Mouse (Mus musculus): ENCODE results near the gene Itga5.

The Itga5 gene

DNA sequence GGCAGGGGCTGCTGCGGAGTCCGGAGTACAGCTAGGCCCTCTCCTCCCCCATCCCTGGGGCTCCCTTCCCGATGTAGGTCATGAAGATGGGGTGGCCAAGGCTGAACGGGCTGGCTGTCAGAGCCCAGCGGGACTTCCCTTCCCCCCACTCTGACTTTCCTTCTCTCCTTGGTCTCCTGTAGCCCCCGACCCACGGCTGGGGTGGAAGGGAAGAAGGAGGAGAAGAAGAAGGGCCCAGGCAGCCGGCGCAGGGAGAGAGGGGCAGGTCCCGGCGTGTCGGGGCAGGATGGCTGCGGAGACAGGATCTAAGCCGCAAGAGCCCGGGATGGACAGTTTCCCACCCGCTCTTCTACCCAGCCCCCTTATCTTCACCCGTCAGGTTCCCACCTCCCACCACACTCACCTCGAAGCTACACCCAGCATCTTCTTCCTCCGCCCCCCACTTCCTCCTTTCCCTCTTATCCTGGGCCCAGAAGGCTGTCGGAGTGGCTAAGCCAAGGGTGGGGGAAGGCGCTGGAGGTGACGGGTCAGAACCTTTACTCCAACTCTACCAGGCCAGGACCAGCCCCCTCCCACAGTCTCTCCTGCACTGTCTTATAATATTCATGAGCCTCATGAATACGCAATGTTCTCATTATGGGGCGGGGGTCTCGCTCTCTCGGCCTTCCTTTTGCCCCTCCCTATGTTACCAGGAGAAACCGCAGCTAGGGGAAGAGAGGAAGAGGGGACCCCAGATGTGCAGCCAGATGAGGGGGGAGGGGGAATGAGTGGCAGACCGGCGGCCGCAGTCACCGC, 27.2 kb downstream of the Itga5 start:
- no peak for DNase-seq (ENCODE audit: low spot score)

DNA sequence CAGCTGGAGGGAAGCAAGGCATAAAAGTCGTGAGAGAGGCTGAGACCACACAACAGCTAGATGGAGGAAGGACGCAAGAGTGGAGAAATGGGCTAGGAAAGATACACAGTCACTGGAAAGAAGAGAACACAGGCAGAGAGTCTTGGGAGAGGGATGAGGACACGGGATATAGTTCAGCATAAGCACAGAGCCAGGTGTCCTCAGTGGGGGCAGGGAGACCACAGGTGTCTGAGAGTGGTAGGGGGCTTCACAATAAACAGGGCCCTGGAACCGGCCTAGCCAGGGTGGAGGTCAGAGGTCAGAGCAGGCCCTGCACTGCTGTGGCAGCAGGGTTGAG, 27.8 kb downstream of the Itga5 start:
- DNase-seq (ENCODE audit: low spot score), result no peak

DNA sequence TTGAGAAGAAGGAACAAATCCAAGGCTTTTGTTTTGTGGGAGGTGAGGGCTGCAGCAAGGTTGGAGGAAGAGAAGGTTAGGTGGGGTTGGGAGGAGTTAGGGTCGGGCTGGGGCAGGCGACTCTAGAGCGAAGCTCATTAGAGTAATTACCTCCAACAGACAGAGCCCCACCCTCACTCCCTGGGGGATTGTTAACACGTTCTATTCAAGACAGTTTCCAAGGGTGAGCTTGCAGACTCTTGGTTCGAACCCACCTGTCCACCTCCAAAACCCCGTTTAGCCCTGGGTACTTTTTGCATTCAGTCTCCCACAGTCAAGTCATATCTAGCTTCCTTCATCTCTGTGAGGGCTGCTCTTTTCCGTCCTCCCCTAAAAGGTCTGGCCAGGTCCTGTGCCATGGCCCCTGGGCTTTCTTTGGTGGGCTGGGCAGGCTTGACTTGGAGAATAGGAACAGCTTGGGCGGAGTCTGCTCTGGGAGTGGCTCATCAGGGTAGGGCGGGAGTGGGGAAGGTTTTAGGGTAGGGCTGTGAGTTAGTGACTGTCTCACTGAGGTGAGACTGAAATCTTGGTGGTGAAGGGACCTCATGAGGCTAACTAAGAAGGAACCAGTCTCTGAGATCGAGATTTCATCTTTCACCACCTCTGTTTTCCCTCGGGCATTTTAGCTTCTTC, 29.4 kb downstream of the Itga5 start:
- no peak for DNase-seq (ENCODE audit: low spot score)

DNA sequence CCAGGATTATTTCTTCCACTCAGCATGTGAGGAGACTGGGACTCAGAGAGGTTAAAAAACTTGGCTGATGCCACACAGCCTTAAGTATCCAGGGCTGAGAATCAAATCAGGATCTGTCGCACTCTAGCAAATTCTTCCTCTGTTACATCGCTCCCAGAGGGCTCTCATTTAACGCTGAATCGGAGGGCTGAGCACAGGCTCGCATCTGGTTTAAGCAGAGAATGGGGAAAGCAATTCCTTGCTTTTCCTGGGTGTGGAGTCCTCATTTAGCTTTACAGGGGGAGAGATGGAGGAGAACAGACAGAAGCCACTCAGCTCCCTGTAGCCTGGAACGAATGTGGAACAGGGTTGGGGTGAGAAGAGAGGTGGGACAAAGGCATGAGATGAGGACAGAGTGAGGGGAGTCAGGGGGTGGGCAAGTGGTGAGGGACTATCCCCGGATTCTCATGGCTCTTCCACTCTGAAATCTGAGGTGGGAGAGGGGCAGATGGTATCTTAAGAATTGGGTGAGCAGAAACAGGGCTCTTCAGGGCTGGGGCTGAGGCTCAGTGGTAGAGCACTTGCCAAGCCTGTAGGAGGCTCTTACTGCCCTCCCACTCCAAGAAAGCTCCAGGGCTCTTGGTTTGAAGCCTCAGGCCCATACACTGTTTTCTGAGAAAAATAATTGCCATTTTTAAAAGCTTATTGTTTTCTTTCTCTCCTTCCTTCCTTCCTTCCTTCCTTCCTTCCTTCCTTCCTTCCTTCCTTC, 30.9 kb downstream of the Itga5 start:
- DNase-seq (ENCODE audit: low spot score), result no peak

DNA sequence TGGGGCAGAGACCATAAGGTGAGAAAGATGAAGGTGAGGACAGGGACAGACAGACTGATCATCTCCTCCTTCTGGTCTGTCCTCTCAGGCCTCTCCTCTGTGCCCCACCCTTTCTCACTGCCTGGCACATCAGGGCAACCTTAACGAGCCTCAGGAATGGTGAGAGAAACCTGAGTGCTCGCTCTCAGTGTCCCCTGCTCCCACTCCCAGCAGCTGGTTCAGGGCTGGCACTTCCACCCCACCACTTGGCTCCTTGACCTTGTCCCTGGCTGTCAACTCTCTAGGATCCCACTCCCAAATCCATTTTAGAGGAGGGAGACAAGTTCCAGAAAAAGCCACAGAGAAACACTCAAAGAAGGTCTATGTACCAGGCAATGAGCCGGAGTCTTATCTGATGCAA, 31.5 kb downstream of the Itga5 start:
- DNase-seq (ENCODE audit: low spot score), result no peak

DNA sequence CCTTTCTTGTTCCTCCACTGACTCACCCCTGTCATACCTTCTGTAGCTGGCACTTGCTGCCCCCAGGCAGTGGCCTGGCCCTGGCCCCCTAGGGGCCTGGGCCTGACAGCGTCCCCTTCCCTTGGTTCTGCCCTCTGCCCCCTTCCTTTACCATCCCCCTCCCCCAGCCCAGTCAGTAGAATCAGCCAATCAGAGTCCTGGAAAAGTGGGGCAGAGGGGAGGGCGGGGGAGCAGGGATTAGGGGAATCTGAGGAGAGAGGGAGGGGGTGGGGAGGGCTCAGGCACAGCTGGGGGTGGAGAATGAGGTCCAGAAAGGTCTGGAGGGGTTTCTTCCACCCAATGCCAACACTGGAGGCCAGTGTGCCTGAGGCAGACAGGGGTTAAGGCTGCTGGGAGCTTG, 32.4 kb downstream of the Itga5 start:
- DNase-seq (ENCODE audit: low spot score), result no peak

DNA sequence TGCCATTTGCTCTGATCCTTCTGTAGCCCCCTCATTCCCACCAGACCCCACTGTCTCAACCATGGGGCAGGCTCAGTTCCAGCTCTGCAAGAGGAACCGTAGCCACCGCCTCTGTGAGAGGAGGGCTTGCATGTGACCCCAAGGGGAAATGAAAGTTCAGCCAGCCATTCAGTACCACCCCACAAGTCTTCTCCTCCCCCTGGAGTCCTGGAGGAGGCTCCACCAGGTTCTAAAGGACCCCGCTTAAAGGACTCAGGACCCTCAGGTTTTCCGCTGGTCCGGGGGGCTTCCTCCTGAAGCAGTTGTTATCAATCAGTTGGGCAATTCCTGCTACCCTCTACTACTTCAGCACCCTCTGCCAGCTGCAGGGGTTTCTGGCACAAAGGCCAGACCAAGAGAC, 32.8 kb downstream of the Itga5 start:
- DNase-seq (ENCODE audit: low spot score), result no peak

DNA sequence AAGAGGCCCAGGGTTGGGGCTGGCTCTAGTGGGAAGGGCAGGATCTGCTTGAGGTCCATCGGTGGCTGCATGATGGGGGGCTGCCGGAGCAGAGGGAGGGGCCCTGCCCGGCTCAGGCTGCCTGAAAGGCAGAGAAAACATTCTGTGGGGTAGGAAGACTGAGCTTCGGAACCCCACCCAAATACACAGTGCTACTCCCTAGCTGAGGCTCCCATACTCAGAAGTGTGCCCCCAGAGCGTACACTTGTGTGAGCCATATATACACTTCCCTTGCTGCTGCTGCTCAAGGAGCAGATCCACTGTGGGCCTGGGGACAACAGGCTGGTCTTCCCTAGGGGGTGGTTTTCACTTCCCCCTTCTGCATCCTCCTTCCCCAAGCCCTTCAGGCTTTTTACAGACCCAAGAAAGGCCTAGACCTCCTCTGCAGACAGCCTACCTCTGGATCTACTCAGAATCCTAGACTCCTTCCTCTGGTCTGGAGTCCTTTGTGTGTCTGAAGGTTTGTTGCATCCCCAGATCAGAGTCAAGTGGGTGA, 33.4 kb downstream of the Itga5 start:
- no peak for DNase-seq (ENCODE audit: low spot score)

DNA sequence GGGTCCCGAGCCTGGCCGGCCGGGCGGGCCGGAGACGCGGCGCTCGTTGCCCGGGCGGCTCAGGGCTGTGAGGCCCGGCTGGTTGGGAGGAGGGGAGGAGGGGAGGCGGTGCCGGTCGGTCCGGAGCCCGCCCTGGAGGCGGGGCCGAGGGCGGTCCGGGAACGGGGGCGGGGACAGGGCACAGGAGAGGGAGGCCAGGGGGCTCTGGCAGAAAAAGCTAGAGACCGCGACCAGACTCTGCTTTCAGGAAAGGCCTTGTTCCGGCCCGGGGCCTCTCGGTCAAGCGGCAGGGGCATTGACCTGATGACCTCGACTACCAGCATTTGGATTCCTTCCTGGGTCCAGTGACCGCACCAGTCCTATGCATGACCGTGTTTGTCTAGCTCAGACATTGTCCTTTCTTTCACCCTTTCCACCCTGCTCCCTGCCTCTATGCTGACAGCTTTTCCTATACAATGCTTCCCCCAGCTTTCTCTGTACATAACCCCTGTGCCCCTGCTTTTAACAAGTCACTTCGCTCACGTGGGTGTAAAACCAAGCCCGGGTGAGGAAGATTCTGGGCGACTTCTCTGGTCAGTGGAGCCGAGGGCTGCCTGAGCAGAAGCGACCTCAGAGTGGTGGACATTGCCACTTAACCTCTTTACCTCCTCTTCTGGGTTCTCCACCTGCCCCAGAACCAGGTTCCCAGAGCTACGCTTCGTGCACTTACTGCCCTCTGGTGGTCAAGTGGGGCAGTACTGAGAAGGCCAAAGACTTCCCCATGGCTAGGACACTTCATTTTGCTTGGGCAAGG, 42.9 kb downstream of the Itga5 start:
- peak; percentile 76 for DNase-seq (ENCODE audit: low spot score)

DNA sequence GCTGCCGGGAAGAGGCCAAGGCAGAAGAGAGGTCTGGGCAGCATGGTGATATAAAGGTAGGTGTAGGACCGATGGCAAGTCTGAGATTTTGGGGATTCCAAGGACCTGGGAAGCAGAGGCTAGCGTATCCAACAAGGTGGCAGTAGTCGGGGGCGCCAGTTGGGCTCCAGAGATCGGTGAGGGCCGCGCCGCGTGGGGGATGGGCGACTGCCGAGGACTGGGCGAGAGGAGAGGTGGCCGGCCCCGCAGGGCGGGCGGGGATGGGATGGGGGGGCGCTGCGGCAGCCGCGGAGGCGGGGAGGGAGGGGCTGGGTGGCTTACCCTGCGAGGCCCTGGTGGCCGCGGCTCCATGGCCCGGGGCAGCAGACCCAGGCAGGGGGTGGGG, 43.5 kb downstream of the Itga5 start:
- DNase-seq (ENCODE audit: low spot score), result no peak

DNA sequence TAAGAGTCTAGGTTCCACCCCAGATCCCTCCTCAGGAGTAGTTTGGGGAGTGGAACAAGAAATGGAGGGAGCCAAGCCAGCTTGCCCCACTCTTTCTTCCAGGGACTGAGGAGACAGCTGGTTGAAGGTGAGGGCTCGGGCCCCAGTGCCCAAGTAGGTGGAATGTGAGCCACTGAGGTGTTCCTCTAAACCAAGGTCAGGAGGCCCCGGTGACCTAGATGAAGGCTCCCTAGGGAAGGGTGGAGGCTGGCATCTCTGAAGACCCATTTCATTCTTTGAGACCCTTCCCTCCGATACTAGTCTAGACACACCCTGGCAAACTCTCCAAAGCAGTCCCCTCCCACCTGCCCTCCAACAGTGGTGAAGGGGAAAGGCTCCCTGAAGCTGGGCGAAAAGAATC, 44.2 kb downstream of the Itga5 start:
- DNase-seq (ENCODE audit: low spot score), result no peak

DNA sequence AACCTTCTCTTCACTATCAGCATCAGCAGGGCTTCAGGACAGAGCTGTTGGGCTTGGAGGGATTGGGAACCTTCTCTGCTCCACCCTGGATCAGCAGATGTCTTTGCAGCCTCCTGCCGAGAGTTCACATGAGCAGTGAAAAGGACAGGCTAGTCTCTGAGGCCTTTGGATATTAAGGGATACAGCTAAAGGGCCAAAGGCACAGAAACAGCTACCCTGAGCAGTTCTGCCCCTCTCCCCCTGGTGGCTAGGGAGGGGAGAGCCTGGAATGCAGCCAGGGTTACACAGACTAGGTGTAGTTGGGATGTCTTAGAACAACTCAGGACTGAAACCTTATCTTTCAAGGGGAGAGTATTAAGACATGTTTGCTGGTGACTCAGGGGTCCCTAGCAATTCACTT, 45.5 kb downstream of the Itga5 start:
- no peak for DNase-seq (ENCODE audit: low spot score)

DNA sequence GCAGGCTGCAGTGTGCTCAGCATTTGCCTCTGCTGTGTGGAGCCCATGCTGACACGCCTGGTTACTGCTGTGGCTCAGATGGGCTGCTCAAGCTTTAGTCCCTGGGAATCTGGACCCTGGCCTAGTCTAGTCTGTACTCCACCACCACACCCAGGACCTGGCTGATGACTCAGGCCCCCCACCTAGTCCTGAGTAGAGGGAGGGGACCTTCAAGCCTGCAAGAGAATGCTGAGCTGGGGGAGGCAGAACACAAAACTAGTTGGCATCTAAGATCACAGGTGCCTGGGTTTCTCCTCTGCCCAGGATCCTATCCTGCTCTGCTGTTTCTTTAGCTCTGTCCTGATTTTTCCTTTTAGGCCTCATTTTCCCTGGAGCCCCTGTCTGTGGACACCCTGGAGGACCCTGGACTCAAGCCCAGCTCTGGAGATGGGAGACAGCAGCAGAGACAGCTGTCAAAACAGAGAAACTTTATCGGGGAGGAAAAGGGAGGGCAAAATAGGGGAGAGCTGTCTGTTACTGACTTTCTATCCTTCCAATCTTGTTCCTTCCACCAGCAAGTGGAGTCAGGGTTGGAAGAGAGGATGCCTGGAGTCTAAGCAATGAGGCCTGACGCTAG, 48.3 kb downstream of the Itga5 start:
- DNase-seq (ENCODE audit: low spot score), result no peak

DNA sequence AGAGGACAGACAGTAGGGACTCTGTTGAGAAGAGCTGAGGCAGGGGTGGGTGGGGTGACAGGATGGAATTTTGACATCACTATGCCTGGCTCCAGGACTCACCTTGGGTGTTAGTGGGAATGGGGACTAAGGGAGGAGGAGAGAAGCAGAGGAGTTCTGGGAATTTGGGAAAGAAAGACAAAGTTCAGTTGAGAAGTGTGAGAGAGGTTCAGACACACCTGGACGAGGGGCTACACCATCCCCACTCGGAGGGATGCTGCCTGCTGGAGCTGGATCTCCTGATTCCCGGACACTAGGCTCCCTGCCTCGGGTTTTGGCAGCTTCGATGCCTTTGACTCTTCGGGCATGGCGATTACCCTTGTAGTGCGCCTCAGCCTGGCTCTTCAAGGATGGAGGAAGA, 48.8 kb downstream of the Itga5 start:
- no peak for DNase-seq (ENCODE audit: low spot score)

DNA sequence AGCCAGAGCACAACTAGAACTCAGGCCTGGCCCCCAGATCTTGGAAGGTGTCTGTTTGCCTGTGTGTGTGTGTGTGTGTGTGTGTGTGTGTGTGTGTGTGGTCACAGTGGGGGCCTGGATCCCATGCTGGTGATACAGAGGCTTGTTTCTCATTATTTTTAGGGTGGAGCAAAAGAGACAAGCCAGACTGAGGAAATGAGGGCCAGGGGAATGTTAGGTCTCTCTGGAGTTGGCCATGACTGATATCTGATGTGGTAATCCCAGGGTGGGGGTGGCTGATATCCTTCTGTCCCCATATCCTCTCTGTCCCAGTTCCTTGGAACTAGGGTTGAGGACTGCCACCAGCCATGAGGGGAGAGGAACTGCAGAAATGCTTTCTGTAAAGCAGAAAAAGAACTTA, 49.4 kb downstream of the Itga5 start:
- no peak for DNase-seq (ENCODE audit: low spot score)

DNA sequence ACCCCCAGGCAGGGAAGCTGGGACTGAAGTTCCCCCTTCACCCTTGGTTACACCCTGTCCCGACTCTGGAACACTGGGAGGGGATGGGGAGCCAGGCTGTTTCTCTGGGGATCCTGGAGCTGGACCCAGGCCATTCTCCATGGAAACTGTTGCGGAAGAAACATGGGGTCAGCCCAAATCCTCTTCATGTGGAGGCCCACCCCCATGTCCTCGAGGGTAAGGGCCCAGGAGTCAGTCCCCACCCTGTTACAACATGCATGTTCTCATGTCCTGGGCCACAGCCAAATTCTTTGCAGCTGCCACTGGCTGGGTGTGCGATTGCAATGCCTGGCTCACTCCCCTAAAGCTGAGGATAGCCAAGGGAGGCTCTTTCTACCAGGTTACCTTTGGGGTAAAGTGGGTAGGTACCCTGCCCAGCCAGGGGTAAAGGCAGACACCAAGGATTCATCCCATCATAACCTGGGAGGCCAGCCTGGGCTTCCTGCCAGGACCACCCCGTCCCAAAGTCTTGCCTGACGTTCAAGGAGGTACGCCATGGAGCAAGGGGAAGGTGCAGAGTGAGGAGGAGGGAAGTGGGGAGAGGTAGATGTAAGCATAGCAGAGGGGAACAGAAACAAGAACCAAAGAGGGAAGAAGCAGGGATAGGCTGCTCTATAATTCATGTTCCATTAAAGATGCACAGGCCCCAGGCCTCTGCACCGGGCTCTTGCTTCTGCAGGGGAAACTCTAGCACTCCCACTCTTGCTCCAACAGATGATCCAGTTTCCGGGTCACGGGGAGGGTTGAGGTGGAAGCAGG, 50.4 kb downstream of the Itga5 start:
- DNase-seq (ENCODE audit: low spot score), result no peak

DNA sequence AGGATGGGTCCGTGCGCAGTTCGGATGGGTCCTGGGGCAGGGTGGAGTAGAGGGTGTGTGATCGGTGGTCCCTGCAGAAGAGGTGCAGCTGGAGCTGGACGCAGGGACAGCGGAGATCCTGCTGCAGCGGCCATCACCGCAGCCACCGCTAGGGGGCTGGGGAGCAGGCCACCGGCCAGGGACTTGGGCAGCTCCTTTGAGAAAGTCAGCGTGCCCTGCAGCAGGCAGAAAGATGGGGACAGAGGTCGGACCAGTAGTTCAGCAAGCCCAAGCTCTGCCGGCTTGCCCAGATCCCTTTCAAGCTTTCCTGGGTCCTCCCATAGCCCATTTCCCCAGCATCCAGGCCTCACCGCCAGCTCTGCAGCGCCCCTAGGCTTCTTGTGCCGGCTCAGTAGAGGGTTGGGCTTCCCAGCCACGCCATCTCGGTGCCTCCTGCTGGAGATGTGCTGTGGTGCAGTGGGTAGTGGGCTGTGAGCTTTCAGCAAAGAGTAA, 51.5 kb downstream of the Itga5 start:
- DNase-seq (ENCODE audit: low spot score), result no peak

DNA sequence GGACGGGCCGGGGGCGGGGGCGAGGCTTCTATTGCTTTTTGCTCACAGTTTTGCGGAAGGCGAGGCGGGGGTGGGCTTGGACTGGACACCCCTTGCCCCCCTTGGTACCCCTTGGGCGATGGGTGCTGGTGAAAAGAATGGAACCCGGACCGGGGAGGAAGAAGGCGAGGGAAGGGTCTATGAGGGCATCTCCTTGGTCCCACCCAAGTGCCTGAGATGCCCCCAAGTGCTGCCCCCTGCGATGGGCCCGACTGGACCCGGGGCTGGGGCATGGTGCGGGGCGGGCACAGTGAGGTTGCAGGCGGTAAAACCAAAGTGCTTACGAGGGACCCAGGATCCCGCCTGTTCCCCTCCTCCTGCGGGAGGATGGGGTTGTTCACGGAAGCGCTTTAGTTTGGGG, 52.4 kb downstream of the Itga5 start:
- DNase-seq (ENCODE audit: low spot score), result no peak

DNA sequence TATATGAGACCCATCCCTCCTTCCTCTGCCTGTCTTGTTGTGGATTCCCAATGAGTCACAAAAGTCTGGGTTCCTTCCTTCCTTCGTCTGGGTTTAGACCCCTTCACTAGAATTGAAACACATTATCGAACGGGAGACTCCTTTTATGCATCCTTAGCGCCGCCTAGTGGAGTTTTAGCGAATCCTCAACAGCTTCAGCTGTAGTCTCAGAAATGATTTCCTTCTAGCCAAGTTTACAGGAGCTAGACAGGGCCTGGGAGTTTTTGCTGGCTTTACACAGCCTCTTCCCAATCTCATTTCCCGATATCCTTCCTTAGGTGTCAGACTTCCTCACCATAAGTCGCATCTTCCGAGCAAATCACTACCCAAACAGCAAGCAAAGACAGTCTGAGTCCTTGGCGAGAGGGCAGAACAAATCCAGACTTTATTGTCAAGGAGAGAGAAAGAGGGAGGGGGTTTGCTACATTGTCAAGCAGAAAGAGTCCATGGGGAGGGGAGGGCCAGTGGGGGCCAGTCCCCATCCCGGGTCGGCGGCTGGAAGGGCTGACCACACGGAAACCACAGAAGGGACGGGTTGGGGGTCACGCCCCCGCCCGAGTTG, 53.0 kb downstream of the Itga5 start:
- no peak for DNase-seq (ENCODE audit: low spot score)

DNA sequence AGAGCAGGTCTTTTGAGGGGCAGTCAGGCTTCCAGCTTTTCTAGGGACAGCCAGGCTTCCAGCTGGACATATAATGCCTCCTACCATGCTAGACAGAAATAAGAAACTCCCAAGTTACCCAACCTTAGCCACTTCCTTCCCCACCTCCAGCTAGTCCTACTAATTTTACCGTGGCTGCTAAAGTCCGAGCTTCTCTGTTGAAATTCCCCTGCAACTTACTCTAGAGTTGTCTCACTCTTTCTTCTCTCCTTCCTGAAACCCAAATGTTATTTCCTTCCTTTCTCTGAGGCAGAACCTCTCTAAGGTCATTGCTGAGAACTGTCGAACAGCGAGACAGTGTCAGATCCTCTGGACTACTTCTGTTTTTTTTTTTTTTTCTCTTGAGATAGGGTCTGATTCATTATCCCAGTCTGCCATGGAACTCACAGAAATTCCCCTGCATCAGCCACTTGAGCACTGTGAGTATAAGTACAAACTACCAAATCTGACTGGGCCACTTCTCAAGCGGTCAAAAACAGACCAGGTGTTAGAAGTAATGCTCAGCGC, 56.1 kb downstream of the Itga5 start, which contains the start of gene Gpr84:
Gpr84 (minus strand) TSS at position 248 of the 546 bp plus-strand sequence.
- DNase-seq (ENCODE audit: low spot score), result no peak

All from spleen, adult 12 weeks (tissue).